Mouse (Mus musculus) thymus, adult 18-20 months (tissue): ENCODE measurements at regions not wholly inside any gene's neighbourhood (a gene's known extent, or its start where the extent isn't known, plus 50 kb on each side); places are given as distances from the start of the nearest gene placed in this dataset.

Source experiments
- DNase-seq, 2 experiments: peaks; one replicate each; pipeline ENCODE4 v3.0.0; 2022; ENCODE audit warnings: mixed read lengths in 2 of 2

DNA sequence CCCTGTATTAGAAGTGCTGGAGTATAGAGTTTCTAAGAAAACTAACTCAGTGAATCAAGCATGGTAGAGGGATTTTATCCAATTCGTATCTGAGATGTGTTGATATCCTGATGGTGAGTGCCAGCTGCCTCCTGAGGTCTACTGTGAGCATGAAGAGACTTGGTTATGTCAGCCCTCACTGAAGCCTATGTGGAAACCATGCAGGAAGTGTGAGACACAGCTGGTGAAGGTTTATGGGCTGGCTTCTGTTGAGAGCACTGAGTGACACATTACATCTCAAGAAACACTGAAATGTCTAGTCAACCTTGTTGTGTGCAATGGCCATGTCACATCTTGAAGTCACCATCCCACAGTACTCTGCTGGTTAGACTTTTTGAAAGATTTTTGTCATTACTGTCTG lies 104.6 kb downstream of the Psmg1 start:
- peak in 1 of 2 experiments; percentile 39 for DNase-seq

DNA sequence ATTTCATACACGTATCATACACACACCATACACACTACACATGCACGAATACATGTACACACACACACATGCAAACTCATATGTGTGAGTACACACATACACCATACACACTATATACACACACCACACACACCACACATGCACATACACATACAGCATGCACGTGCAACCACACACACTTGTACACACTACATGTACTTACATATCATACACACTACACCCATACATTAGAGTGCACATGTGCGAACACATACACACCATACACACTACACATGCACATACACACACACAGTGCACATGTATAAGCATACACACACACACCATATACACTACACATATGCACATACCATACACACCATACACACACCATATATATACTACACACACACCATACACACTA lies 117.5 kb downstream of the Psmg1 start:
- no peak for DNase-seq

DNA sequence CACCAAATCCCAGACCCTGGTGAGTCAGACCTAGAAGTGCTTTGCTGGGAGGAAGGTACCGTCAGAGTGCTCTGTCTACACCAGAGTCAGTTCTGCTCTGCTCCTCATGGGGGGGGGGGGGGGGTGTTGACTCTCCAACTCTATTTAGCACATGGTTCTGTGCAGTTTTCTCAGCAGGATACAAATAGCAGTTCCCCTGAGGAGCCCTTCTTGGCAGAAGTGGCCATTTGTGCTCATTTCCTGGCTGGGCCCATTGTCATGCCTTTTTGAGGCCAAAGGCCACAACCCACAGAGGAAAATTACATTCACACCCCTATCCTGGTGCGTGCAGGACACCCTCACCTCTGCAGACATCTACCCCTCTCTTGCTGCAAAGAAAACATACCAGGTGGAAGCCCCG lies 118.3 kb downstream of the Psmg1 start:
- DNase-seq = peak in 1 of 2 experiments; percentile 3

DNA sequence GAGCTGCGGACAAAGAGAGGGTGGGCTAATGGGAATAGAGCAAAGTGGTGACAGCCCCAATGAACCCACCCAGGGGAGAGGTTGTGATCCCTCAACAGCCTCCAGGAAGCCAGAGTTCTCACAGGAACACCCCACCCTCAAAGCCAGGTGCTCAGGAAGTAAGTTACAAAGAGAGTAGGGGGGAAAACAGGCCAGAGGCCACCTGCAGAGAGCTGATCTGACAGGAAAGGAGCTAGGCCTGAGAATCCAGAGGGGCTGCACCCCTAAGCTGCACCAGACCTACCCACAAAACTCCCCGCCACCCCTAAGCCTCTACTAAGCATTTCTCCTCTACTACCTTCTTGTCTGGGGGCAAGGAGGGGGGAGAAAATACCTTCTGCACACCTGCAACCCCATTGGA lies 120.5 kb downstream of the Psmg1 start:
- DNase-seq = peak; percentile 82 to 92

DNA sequence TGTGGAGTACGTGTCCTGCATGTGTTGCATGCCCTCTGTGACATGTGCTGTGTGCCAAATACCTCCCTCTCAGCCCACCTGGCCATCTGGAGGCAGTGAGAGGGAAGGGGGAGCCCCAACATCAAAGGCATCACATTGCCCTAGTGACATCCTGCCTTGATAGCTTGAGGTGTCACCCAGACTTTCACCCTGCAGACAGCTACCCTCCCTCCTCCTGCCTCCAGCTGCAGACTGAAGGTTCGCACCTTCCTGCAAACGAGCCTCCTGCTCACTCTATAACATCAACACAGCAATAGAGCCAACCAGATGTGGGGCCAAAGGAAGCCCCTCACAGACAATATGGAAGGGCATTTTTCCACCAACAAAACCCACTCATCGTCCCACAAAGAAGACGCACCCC lies 121.3 kb downstream of the Psmg1 start:
- DNase-seq = peak; percentile 87 to 96

DNA sequence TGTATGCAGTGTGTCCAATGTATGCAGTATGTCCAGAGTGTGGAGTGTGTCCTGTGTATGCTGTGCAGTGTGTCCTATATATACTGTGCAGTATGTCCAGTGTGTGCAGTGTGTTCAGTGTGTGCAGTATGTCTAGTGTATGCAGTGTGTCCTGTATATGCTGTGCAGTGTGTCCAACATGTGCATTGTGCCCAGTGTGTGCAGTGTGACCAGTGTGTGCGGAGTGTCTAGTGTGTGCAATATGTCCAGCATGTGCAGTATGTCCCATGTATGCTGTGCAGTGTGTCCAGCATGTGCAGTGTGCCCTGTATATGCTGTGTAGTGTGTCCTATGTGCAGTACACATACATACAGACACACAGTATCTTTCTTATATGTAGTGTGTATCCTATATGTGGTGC lies 121.9 kb downstream of the Psmg1 start:
- DNase-seq = peak in 1 of 2 experiments; percentile 14

DNA sequence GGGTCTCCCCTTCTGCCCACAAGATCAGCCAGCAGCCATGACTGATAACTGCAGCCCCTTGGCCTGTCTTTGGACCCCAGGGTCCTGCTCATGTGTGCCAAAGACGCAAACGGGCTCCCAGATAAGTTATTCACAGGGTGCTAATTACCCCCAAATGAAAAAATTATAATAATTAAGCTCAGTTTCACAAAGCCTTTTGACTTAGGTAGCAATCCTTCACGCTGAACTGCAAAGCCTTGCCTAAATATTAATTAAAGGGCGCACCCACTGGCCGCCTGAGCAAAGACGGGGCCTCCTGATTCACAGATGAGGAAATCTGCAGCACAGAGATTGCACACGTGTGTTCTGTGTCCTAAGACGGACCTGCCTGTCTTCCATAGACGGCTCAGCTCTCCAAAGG lies 123.2 kb downstream of the Psmg1 start:
- DNase-seq = peak in 1 of 2 experiments; percentile 28

DNA sequence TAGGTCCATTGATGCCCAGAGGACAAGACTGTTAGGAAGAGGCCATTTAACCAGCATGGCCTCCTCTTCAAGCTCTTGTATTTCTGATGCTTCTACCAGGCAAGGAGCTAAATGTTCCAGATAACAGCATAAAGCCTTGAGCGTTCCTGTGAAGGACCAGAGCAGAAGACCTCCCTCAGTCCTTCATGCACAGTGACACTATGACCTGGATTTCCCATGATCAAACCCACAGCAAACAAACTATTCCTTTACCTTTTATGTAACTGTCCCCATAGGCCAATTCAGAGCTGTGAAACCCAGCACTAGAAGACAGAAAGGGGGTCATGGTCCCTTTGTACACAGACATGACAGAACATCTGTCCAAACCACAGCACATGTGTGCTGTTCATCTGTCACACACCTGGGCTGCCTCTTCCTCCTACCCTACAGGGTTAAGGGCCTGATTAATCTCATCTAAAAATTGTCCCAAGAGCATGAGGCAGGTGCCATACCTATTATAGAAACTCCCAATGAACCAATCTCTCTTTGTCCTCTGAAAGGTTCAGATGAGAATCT lies 123.8 kb downstream of the Psmg1 start:
- peak; percentile 58 to 77 for DNase-seq

DNA sequence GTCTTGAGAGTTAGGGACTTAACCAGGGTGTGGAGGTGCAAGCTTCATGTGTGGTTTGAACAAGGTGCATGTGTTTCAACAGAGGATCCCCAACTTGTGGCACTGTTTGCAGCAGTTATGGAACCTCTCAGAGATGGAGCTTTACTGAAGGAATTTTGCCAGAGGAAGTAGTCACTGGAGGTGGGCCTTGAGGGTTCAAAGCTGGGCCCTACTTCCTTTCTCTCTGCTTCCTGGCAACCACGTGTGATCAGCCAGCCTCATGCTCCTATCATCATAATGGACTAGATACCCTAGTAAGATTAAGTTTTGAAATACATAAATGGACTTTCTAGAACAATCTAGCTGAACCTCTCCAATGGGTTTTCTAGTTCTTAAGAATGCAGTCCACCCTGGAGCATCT lies 125.2 kb downstream of the Psmg1 start:
- no peak for DNase-seq

DNA sequence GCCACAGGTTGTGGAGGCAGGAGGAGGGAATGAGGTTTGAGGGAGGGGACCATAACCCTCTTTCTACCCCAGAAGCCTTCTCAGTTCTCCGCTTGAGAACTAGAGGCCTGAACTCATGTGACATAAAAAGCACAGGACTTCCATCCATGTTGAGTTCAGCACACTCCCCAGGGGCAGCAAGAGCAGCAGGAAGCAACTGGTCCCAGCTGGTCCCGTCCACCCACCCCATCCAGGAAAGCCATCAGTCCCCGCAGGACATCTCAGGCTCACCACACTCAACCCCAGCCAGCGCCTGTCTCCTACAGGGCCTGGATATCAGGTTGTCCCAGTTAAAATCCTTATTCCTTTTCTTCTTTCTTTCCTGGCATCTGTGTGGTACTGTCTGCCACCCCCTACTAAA lies 126.1 kb downstream of the Psmg1 start:
- no peak for DNase-seq

DNA sequence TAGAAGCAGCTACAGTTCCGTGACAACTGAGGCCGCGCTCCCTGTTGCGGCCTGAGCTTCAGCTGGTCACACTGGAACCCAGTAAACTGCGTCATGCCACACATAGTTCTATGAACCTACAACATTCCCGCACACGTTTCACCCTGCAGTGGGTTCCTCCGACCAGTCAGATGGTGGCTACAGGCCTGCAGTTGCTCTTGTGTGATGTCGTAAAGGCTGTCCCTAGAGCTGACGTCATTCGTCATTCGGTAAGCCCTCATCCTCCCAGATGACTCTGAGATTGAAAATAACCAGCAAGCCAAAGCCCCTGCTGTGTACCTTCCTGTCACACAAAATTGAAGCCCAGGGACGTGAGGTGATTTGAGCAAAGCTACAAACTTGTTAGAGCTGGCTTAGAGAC lies 126.7 kb downstream of the Psmg1 start:
- no peak for DNase-seq

DNA sequence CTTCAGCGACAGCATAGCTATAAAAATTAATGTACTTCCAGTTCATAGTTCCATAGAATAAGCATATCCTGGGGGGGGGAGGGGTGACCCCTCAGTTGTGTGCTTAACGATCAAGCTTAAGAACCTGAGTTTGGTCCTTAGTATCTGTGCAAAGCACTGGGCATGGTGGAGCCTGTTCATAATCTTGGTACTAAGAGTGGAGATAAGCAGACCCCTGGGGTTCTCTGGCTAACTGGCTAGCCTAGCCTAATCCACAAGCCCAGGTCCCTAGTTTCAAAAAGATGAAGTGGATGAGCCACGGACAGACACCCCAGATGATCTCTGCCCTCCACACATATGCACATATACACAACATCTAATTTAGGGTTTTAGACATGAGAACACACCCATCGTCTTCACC lies 127.2 kb downstream of the Psmg1 start:
- no peak for DNase-seq

DNA sequence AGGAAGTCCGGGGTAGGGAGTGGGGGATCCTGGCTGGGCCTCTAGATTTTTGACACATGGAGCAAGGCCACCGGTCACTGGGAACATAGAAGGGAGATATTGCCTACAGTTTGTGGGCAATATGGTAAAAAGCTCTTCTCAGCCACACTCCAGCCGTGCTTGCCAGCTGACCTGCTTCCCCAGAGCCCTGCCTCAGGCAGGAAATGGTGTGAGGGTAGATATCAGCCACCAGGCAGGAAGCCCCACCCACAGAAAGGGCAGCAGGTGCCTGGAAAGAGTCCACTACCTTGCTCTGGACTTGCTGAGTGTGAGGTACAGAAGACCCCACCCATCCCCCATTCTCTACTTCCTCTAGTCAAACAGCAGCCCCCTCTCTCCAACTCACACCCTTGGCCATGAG lies 128.1 kb downstream of the Psmg1 start:
- DNase-seq = peak in 1 of 2 experiments; percentile 73

DNA sequence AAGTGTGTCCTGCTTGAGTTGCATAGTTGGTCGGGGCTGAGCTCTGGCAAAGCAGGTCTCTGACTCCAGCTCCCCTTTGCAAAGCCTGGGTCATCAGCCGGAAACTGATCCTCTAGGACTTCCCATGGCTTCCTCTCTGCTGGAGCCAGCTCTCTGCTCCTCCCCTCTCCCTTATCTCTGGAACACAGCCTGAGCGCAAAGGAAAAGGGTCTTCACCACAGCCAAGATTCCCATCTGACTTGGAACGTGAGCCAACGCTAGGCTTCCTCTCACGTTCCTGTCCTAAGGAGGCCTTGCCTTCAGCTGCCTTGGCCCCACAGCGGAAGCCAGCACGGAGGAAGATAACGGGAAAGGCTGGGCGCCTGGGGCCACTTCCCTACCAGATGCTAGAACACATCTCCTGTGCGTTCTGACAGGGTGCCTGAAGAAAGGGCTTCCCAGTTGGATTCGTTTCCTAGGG lies 129.5 kb downstream of the Psmg1 start:
- DNase-seq = no peak

DNA sequence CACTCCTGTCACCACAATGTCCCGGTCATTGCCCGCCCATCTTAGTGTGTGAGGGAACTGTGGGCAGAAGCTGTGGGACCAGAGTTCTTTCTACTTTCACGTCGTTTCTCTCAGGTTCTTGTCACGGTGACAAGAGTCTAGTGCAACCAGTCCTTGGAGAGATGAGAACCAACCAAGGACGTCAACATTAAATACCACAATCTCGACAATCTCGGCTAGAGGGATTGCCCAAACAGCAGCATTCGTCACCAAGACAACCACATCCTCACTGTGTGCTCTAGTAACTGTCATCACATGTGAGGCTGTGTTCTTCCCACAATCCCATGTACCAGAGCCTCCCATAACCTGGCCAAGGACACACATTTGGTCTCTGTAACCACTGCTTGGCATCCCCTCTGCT lies 129.9 kb downstream of the Psmg1 start:
- no peak for DNase-seq

DNA sequence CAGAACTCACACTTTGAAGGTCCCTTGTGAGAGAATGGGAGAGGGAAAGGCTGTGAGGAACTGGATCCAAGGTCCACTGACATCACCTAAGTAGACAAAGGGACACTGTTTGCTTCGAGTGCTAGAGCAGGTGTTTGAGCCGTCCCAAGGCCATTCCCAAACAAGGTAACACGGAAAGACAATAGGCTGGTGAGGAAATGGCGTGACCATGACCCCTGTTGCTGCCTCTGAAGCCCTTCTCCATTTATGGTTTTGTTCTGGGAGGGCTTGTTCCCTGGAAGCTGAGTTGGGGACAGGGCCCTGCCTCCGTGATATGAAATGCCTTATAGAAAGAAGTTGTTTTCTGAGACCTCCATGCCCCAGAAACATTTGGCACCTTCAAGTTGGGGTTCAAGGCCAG lies 130.6 kb downstream of the Psmg1 start:
- no peak for DNase-seq

DNA sequence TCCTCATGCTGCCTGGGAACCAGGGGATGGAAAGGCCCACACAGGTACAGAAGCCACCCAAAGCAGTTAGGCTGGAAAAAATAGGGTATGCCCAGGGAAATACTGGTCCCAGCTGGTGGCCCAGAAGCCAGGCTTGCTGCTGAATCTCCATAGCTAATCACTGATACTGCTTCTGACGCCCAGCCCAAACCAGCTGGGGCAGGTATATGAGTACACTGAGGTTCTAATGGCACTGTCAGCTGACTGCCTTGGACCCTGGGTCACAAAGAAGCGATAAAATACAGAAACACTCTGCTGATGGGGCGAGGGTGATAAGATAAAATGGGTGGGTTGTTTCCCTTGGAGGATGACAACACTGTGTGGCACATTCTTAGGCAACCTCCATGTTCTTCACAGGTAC lies 133.4 kb downstream of the Psmg1 start:
- DNase-seq = no peak

DNA sequence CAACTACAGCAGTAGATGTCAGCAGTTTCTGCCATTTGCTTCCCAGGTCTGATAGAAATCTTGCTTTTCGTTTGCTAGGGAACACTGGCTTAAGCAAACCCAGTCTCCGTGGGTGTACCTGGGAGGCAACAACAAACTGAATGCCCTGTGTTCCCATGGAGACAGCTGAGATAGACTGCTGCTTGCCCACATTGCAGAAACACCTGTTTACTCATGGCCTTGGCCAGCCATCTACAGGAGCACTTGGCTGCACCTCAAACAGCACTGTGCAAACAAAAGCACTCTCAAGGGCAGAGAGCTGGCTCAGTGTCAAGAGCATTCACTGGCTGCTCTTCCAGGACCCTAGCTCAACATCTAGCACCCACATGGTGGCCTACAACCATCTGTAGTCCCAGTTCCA lies 135.5 kb downstream of the Psmg1 start:
- peak; percentile 50 to 70 for DNase-seq

DNA sequence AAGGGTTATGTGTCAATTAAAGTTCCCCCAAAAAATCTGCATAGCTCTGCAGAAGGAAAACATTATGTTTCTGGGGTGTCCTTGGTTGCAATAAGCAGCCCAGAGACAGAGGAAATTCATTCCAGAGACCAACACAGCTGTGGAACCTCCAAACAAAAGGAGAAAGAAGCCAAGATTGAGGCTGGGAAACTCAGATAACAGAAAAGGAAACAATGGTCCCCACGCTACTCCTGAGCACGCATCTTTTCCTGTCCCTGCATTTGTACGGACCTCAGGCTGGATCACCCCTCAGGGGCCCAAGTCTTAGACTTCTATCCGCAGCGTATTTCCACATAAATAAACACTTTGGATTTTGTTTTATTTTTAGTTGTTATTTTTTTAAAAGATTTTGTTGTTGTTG lies 138.9 kb downstream of the Psmg1 start:
- DNase-seq = no peak

DNA sequence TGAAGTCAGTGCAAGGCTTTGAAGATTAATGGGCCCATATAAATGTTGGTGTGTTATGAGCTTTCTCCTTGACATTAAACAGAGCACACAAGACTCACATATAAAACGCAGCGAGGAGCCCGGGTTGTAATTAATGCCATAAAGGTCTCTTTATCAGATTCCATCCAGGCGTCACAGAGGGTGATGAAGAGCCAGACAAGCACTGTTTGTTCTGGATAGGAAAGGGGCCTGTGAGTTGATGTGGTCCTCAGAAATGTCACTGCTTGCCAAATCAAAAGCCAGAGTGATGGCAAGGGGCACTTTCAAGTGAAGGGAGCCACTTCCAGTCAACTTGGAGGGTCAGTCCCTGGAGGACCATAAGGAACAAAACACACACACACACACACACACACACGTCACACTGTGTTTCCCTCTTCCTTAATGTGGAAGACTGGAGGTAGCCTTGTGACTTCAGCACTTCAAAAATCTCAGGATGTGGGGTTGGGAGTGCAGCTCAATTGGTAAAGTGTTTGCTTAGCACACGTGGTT lies 142.1 kb downstream of the Psmg1 start:
- no peak for DNase-seq

DNA sequence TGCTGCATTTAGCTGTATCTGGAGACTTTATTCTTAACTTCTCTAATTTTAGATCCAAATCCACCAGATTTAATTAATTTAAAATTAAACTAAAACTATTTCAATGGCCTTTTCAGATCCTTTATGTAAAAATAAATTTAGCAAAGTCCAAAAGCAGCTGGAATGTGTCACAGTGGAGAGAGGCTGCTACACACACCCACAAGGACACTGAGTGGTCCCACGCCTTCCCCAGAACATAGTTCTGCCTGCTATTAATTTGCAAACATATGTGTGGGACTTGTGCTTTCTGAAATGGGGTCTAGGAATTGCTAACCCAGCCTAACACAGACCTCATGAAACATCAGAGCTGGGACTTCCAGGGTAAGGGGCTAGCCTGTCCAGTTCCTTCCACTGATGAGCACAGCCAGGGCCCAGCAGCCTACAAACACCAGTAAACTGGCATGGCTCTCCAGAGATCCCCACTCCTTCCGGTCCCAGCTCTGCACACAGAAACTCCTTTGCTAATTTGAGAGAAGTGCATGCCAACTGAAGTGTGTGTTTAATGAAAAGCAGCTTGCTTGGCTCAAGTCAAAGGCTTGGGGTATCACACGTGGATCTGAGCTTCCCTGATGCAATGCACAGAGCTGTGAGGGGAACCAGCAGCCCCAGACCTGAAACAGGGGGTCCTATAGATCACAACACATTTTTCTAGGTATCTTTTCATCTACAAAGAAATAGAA lies 142.8 kb downstream of the Psmg1 start:
- DNase-seq = no peak

DNA sequence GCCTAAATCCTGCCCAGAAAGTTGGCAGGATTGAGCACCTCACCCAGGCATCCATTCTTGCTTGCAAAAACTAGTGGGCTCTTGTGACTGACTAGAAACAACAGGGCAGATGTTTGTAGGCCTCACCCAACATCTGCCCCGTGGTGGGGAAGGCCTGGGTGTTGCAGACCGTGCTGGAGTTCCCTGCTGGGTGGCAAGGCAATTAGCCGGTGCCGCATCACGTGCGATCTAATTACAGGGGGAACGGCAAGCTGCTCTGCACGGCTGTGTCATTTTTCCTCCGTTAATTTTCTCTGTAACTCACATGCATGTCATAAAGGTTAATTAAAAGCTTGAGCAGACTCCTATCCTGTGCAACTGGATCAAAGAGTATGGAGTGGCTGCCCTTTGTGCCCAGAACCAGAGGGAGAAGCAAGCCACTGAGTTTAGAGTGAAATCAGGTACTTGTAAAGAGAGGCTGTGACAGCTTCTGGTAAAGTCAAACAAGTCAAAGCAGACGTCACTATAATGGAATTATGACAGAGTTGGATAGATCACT lies 143.5 kb downstream of the Ets2 start:
- no peak for DNase-seq

DNA sequence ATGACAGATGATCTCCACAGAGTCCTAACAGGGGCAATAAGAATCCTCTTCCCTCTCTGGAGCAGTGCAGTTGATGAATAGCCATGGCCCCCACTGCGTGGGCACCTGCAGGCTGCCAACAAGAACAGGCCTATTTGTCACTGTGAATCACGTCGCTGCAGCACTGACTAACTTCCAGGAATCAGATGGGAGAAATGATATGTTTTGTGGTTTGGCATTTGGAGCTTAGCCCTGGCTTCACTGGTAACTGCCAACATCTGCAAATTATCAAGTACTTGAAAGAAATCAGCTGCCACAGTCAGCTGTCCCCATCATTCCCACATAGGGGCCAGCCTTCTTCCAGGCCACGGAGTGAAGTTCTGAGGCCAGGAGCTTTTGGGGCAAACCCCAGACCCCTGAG lies 142.8 kb downstream of the Ets2 start:
- no peak for DNase-seq

DNA sequence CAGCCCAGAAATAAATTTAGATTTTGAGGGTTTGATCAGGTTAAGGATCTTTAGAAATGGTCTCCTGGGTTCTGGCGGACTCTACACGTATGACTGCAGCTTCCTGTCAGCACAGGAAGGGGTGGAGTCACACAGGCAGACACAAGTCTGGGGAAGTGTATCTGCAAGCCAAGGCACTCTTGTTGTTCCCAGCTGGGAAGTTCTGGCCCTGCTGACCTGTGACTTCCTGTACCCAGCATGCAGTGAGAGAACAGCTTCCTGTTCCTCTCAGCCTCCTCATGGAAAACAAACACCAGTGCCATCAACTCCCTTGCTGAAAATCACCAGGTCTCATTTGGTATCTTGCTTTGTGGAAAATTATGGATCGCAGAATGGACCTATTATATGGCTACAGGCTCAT lies 140.9 kb downstream of the Ets2 start:
- DNase-seq = no peak
